Mouse (Mus musculus) embryonic fibroblast, embryonic 13.5 days (primary cell): ENCODE results near the gene Slc41a2.

Experiments
- CTCF ChIP-seq: IDR thresholded peaks from 2 replicates; pipeline ENCODE4 v1.5.1; 2011; ENCODE audit warnings: mild to moderate bottlenecking, control low read depth, low read length, moderate library complexity, borderline replicate concordance; ENCODE audit not compliant: insufficient read depth
- POLR2A ChIP-seq: IDR thresholded peaks from 2 replicates; pipeline ENCODE4 v1.6.1; 2011; ENCODE audit warnings: low read depth, mild to moderate bottlenecking, control low read depth, low read length, moderate library complexity

GRCm38 (mm10) chr10:83266731-83267130, 71.0 kb downstream of the Slc41a2 start:
- TF ChIP-seq POLR2A, result no peak
- no peak for TF ChIP-seq CTCF
